Comparison of ENCODE assay signal across 7 mouse cellular contexts in the genomic region with DNA sequence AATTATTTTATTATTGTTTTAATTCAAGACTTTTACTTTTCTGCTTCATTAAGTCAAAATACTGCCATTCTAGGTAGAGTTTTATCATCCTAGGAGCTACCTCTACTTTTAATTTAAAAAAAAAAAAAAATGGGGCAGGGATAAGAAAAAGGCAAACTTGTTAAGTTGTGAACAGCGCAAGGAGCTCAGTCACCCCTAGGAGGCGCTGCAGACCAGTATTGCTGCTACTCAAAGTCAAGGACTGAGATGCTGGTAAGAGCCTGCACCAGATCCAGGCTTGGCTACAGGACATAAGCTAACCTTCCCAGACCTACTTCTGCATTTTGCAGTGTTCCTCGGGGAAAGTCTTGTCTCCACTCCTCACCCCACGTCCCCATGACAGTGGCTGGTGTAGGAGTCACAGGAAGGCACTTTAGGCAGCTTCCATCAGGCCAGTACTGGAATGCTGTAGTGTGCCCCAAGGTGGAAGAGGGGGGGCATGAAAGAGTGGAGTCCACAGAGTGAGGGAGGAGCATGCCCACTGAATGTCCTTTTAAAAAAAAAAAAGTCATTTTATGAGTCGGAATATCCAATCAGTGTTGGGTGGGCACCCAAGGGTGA. TPM values are rescaled to one million over a fixed set of nuclear protein-coding genes. Genes with fewer than 3 reads are reported as not detected.
DNase-seq lines count a peak whose midpoint lies in the region; ATAC-seq and TF ChIP-seq lines count a peak whose summit lies in the region.

No protein-coding gene starts in this region.

- peak; percentile 93 for TF ChIP-seq CTCF in cortical plate, adult 2 months (IDR thresholded peaks at IDR 0.05; ENCODE audit: extremely low read depth, insufficient read depth, low read length)
- peak; percentile 84 for TF ChIP-seq CTCF in lung, postnatal 0 days (IDR thresholded peaks at IDR 0.05)

- DNase-seq in ES-E14 (ENCODE audit: low read depth, low spot score), result no peak
- peak; percentile 70 for DNase-seq in adrenal gland, adult 2 months
- DNase-seq in gastrocnemius, postnatal 14 days, result peak; percentile 83
- DNase-seq in layer of hippocampus, adult 11-12 months (ENCODE audit: low spot score), result peak; percentile 82
- DNase-seq in lung, postnatal 0 days (ENCODE audit: low spot score), result peak; percentile 81
- DNase-seq in right cerebral cortex, postnatal 25 days, result peak; percentile 53

- H3K36me3 ChIP-seq in ES-E14 (ENCODE audit: control insufficient read depth, insufficient read depth, low read length, poor library complexity, severe bottlenecking), result peaks cover 52% of the 10 kb centered on the region
- peaks cover 29% of the 10 kb centered on the region for H3K36me3 ChIP-seq in lung, postnatal 0 days (ENCODE audit: insufficient read depth, low read length)

- H3K9ac ChIP-seq in ES-E14 (ENCODE audit: insufficient read depth, low read depth, low read length, poor library complexity, severe bottlenecking), result no peak overlapping the region
- no peak overlapping the region for H3K9ac ChIP-seq in lung, postnatal 0 days (replicated peaks; ENCODE audit: low read depth)

- no peaks in the 10 kb centered on the region for H3K9me3 ChIP-seq in ES-E14 (ENCODE audit: control insufficient read depth, insufficient read depth, low read depth, low read length)
- H3K9me3 ChIP-seq in lung, postnatal 0 days (ENCODE audit: low read length), result no peaks in the 10 kb centered on the region

- no peak overlapping the region for H3K27ac ChIP-seq in ES-E14 (ENCODE audit: insufficient read depth, low read depth, low read length, poor library complexity, severe bottlenecking)
- H3K27ac ChIP-seq in cortical plate, adult 2 months (ENCODE audit: insufficient read depth, low read length), result no peak overlapping the region
- H3K27ac ChIP-seq in lung, postnatal 0 days (ENCODE audit: low read length), result no peak overlapping the region

- WGBS in lung, postnatal 0 days, result 53% methylated on average over 5 of the region's 5 CpGs

- in situ Hi-C loops in ES-E14 (cut with MboI; ENCODE audit: low sequenced_read_pairs in 2 of 2, unreplicated experiment in 2 of 2), result loop anchor here (10.0 to 25.0 kb wide), 2 partner anchors 182 to 195 kb away; no protein-coding TSS in a partner anchor

- TF ChIP-seq EP300 in lung, postnatal 0 days (IDR thresholded peaks at IDR 0.05), result no peak

- H3K27me3 ChIP-seq in lung, postnatal 0 days (replicated peaks; ENCODE audit: insufficient read depth, low read length), result no peaks in the 10 kb centered on the region

- H3K4me1 ChIP-seq in ES-E14 (ENCODE audit: control insufficient read depth in 2 of 2, insufficient read depth in 2 of 2, low read length in 2 of 2, poor library complexity in 1 of 2), result peaks cover 0 to 12% of the 10 kb centered on the region in 2 experiments; a peak in 1 of 4 replicates
- no peaks in the 10 kb centered on the region for H3K4me1 ChIP-seq in cortical plate, adult 2 months (ENCODE audit: control insufficient read depth, insufficient read depth, low read length)
- H3K4me1 ChIP-seq in lung, postnatal 0 days (ENCODE audit: insufficient read depth, low read depth, low read length), result no peaks in the 10 kb centered on the region

- no peak overlapping the region for H3K4me3 ChIP-seq in ES-E14 (ENCODE audit: insufficient read depth in 1 of 2, low read depth in 1 of 2, low read length in 2 of 2, poor library complexity in 1 of 2, severe bottlenecking in 1 of 2)
- H3K4me3 ChIP-seq in cortical plate, adult 2 months (ENCODE audit: insufficient read depth, low read length), result no peak overlapping the region
- H3K4me3 ChIP-seq in lung, postnatal 0 days (ENCODE audit: low read depth, low read length), result no peak overlapping the region

- intact Hi-C loops in gastrocnemius, postnatal 14 days (cut with DNase I; ENCODE audit: low total_unique reads), result loop anchor here (5.0 kb wide), 4 partner anchors 180 to 405 kb away; no protein-coding TSS in a partner anchor

- H3K4me2 ChIP-seq in lung, postnatal 0 days (replicated peaks; ENCODE audit: low read depth, low read length), result no peak overlapping the region

- peak; percentile 52 for ATAC-seq in lung, postnatal 0 days

- TF ChIP-seq POLR2A in cortical plate, adult 2 months (IDR thresholded peaks at IDR 0.05; ENCODE audit: extremely low read depth, insufficient read depth, low read length), result no peak

TF ChIP-seq in ES-E14, 5 proteins besides CTCF, POLR2A, EP300 and RAD21:
- TF ChIP-seq CHD2 (IDR thresholded peaks at IDR 0.05; ENCODE audit: low read depth, low read length) (no peak), MAFK (IDR thresholded peaks at IDR 0.05; ENCODE audit: insufficient read depth, low read depth, low read length) (no peak), ZNF384 (IDR thresholded peaks at IDR 0.05; ENCODE audit: low read depth, low read length) (peak; percentile 93), ZC3H11A (IDR thresholded peaks at IDR 0.05; ENCODE audit: borderline replicate concordance, low read depth, low read length) (peak; percentile 80)
TF ChIP-seq in ES-E14: peak in this region for 2.

RNA-seq across cellular contexts. Expression of gene Cdc25a, which starts 17.4 kb away (rescaled TPM):
- 48.5 and 58.3 TPM in 2 replicates for total RNA-seq in ES-E14 (2012; rRNA removed)
- total RNA-seq in adrenal gland, adult 2 months (2021), result 10 to 100 TPM; 11.4 to 13.3 TPM
- 4.3 TPM in 2 replicates for polyA plus RNA-seq in adrenal gland, adult 2 months (2012; rRNA removed)
- 3.0 and 3.7 TPM in 2 replicates for polyA plus RNA-seq in cortical plate, adult 2 months (2012; rRNA removed)
- total RNA-seq in gastrocnemius, postnatal 14 days (2021), result 1 to 10 TPM; 3.9 to 4.8 TPM
- polyA plus RNA-seq in lung, postnatal 0 days (2015; fragmentation: Nextera tagmentation; extraction: Ambion mirVana), result 7.1 and 8.7 TPM in 2 replicates

RNA-seq across cellular contexts. Expression of gene Map4, which starts 38.5 kb away (rescaled TPM):
- 56.7 and 61.4 TPM in 2 replicates for total RNA-seq in ES-E14 (2012; rRNA removed)
- 10 to 100 TPM; 81.6 to 82.5 TPM for total RNA-seq in adrenal gland, adult 2 months (2021)
- 219 and 223 TPM in 2 replicates for polyA plus RNA-seq in adrenal gland, adult 2 months (2012; rRNA removed)
- 337 and 346 TPM in 2 replicates for polyA plus RNA-seq in cortical plate, adult 2 months (2012; rRNA removed)
- total RNA-seq in gastrocnemius, postnatal 14 days (2021), result 100 to 1,000 TPM; 451 to 486 TPM
- polyA plus RNA-seq in lung, postnatal 0 days (2015; fragmentation: Nextera tagmentation; extraction: Ambion mirVana), result 35.6 and 36.9 TPM in 2 replicates

RNA-seq across cellular contexts. Expression of gene Camp, which starts 43.3 kb away (rescaled TPM):
- total RNA-seq in ES-E14 (2012; rRNA removed), result not detected in 2 replicates
- under 1 TPM; 0.52 to 0.69 TPM for total RNA-seq in adrenal gland, adult 2 months (2021)
- polyA plus RNA-seq in adrenal gland, adult 2 months (2012; rRNA removed), result 0.71 TPM in 1 of 2 replicates, not detected in the other
- polyA plus RNA-seq in cortical plate, adult 2 months (2012; rRNA removed), result 0.21 TPM in 1 of 2 replicates, not detected in the other
- not detected for total RNA-seq in gastrocnemius, postnatal 14 days (2021)
- polyA plus RNA-seq in lung, postnatal 0 days (2015; fragmentation: Nextera tagmentation; extraction: Ambion mirVana), result 10.3 and 13.1 TPM in 2 replicates
